Mouse (Mus musculus) megakaryocyte, embryonic 14.5 days (primary cell): ENCODE data around the gene Ttpal.

Source experiments
- FLI1 ChIP-seq: IDR thresholded peaks from 2 replicates; pipeline ENCODE4 v1.6.1; 2012; ENCODE audit warnings: low read length, inconsistent platforms, mixed read lengths
- GATA1 ChIP-seq: IDR thresholded peaks from 3 replicates; pipeline ENCODE4 v1.6.1; 2012; ENCODE audit warnings: mixed read lengths, low read length, inconsistent platforms, borderline replicate concordance

- TF ChIP-seq GATA1 (no peak), FLI1 (no peak)
These were observed 47.6 kb upstream of the Ttpal start for GRCm38 (mm10) chr2:163554425-163554982.
